Mouse (Mus musculus): ENCODE results near the gene Olfr96. TPM values are rescaled to one million over a fixed set of nuclear protein-coding genes. Genes with fewer than 3 reads are reported as not detected.
A peak's percentile ranks its signal among the peaks of the same experiment; 100 is the strongest.

Gene Olfr96
- total RNA-seq, 2 experiments from 2014 or later = not detected

GRCm38 (mm10) chr17:37270058-37270701 lies 50.2 kb downstream of the Olfr96 start, which contains the start of gene H2-M3:
TSS of gene H2-M3 (plus strand) at chr17:37270220.
- peak; percentile 80 for ATAC-seq (replicated peaks; ENCODE audit: low FRiP score, poor library complexity, severe bottlenecking)

GRCm38 (mm10) chr17:37270702-37271092 lies 50.8 kb downstream of the Olfr96 start:
- ATAC-seq (replicated peaks; ENCODE audit: low FRiP score, poor library complexity, severe bottlenecking) = peak; percentile 54

GRCm38 (mm10) chr17:37275626-37276248 lies 55.8 kb downstream of the Olfr96 start:
- no peak for ATAC-seq (replicated peaks; ENCODE audit: low FRiP score, poor library complexity, severe bottlenecking)

Other genes starting within 250 kb of the Olfr96 start
- not detected in 2 replicates for gene 2410137M14Rik, start 238.9 kb upstream of the Olfr96 start, total RNA-seq (2015; ENCODE audit: low replicate concordance)
- not detected in 2 replicates for gene 2410137M14Rik, start 238.9 kb upstream of the Olfr96 start, total RNA-seq (2017; ENCODE audit: low replicate concordance)
- gene H2-M5, start 230.6 kb upstream of the Olfr96 start, total RNA-seq (2015; ENCODE audit: low replicate concordance) = not detected in 2 replicates
- gene H2-M5, start 230.6 kb upstream of the Olfr96 start, total RNA-seq (2017; ENCODE audit: low replicate concordance) = not detected in 2 replicates
- gene Zfp57, start 219.0 kb upstream of the Olfr96 start, total RNA-seq (2015; ENCODE audit: low replicate concordance) = not detected in 2 replicates
- gene Zfp57, start 219.0 kb upstream of the Olfr96 start, total RNA-seq (2017; ENCODE audit: low replicate concordance) = not detected in 2 replicates
- not detected in 2 replicates for gene Mog, start 196.7 kb upstream of the Olfr96 start, total RNA-seq (2015; ENCODE audit: low replicate concordance)
- gene Mog, start 196.7 kb upstream of the Olfr96 start, total RNA-seq (2017; ENCODE audit: low replicate concordance) = not detected in 2 replicates
- gene Gabbr1, start 174.2 kb upstream of the Olfr96 start, total RNA-seq (2015; ENCODE audit: low replicate concordance) = 3.8 and 11.5 TPM in 2 replicates
- 0.51 and 1.5 TPM in 2 replicates for gene Gabbr1, start 174.2 kb upstream of the Olfr96 start, total RNA-seq (2017; ENCODE audit: low replicate concordance)
- not detected in 2 replicates for gene Olfr90, start 131.6 kb upstream of the Olfr96 start, total RNA-seq (2015; ENCODE audit: low replicate concordance)
- gene Olfr90, start 131.6 kb upstream of the Olfr96 start, total RNA-seq (2017; ENCODE audit: low replicate concordance) = not detected in 2 replicates
- gene Olfr91, start 121.9 kb upstream of the Olfr96 start, total RNA-seq (2015; ENCODE audit: low replicate concordance) = not detected in 2 replicates
- gene Olfr91, start 121.9 kb upstream of the Olfr96 start, total RNA-seq (2017; ENCODE audit: low replicate concordance) = not detected in 2 replicates
- gene Olfr92, start 100.1 kb upstream of the Olfr96 start, total RNA-seq (2015; ENCODE audit: low replicate concordance) = not detected in 2 replicates
- gene Olfr92, start 100.1 kb upstream of the Olfr96 start, total RNA-seq (2017; ENCODE audit: low replicate concordance) = not detected in 2 replicates
- not detected in 2 replicates for gene Olfr93, start 58.7 kb upstream of the Olfr96 start, total RNA-seq (2015; ENCODE audit: low replicate concordance)
- gene Olfr93, start 58.7 kb upstream of the Olfr96 start, total RNA-seq (2017; ENCODE audit: low replicate concordance) = not detected in 2 replicates
- 4.0 TPM in 1 of 2 replicates, not detected in the other for gene Ubd, start 26.3 kb upstream of the Olfr96 start, total RNA-seq (2015; ENCODE audit: low replicate concordance)
- 4.5 and 8.9 TPM in 2 replicates for gene Ubd, start 26.3 kb upstream of the Olfr96 start, total RNA-seq (2017; ENCODE audit: low replicate concordance)
- not detected in 2 replicates for gene Olfr94, start 19.2 kb upstream of the Olfr96 start, total RNA-seq (2015; ENCODE audit: low replicate concordance)
- gene Olfr94, start 19.2 kb upstream of the Olfr96 start, total RNA-seq (2017; ENCODE audit: low replicate concordance) = not detected in 2 replicates
- gene Olfr95, start 7.0 kb upstream of the Olfr96 start, total RNA-seq (2015; ENCODE audit: low replicate concordance) = not detected in 2 replicates
- gene Olfr95, start 7.0 kb upstream of the Olfr96 start, total RNA-seq (2017; ENCODE audit: low replicate concordance) = not detected in 2 replicates
- gene Olfr97, start 17.2 kb downstream of the Olfr96 start, total RNA-seq (2015; ENCODE audit: low replicate concordance) = not detected in 2 replicates
- gene Olfr97, start 17.2 kb downstream of the Olfr96 start, total RNA-seq (2017; ENCODE audit: low replicate concordance) = not detected in 2 replicates
- not detected in 2 replicates for gene Olfr98, start 43.6 kb downstream of the Olfr96 start, total RNA-seq (2015; ENCODE audit: low replicate concordance)
- gene Olfr98, start 43.6 kb downstream of the Olfr96 start, total RNA-seq (2017; ENCODE audit: low replicate concordance) = not detected in 2 replicates
- 1.3 TPM in 1 of 2 replicates, not detected in the other for gene H2-M3, start 50.1 kb downstream of the Olfr96 start, total RNA-seq (2015; ENCODE audit: low replicate concordance)
- gene H2-M3, start 50.1 kb downstream of the Olfr96 start, total RNA-seq (2017; ENCODE audit: low replicate concordance) = 5.3 and 6.8 TPM in 2 replicates
- not detected in 2 replicates for gene Olfr99, start 63.3 kb downstream of the Olfr96 start, total RNA-seq (2015; ENCODE audit: low replicate concordance)
- gene Olfr99, start 63.3 kb downstream of the Olfr96 start, total RNA-seq (2017; ENCODE audit: low replicate concordance) = not detected in 2 replicates
- gene Olfr101, start 84.2 kb downstream of the Olfr96 start, total RNA-seq (2015; ENCODE audit: low replicate concordance) = not detected in 2 replicates
- gene Olfr101, start 84.2 kb downstream of the Olfr96 start, total RNA-seq (2017; ENCODE audit: low replicate concordance) = not detected in 2 replicates
- not detected in 2 replicates for gene Olfr102, start 96.9 kb downstream of the Olfr96 start, total RNA-seq (2015; ENCODE audit: low replicate concordance)
- not detected in 2 replicates for gene Olfr102, start 96.9 kb downstream of the Olfr96 start, total RNA-seq (2017; ENCODE audit: low replicate concordance)
- gene Olfr103, start 119.6 kb downstream of the Olfr96 start, total RNA-seq (2015; ENCODE audit: low replicate concordance) = not detected in 2 replicates
- gene Olfr103, start 119.6 kb downstream of the Olfr96 start, total RNA-seq (2017; ENCODE audit: low replicate concordance) = not detected in 2 replicates
- gene Olfr104-ps, start 139.4 kb downstream of the Olfr96 start, total RNA-seq (2015; ENCODE audit: low replicate concordance) = not detected in 2 replicates
- gene Olfr104-ps, start 139.4 kb downstream of the Olfr96 start, total RNA-seq (2017; ENCODE audit: low replicate concordance) = not detected in 2 replicates
- gene Olfr105-ps, start 158.9 kb downstream of the Olfr96 start, total RNA-seq (2015; ENCODE audit: low replicate concordance) = not detected in 2 replicates
- gene Olfr105-ps, start 158.9 kb downstream of the Olfr96 start, total RNA-seq (2017; ENCODE audit: low replicate concordance) = not detected in 2 replicates
- gene Olfr106-ps, start 170.2 kb downstream of the Olfr96 start, total RNA-seq (2015; ENCODE audit: low replicate concordance) = not detected in 2 replicates
- gene Olfr106-ps, start 170.2 kb downstream of the Olfr96 start, total RNA-seq (2017; ENCODE audit: low replicate concordance) = not detected in 2 replicates
- gene Olfr107, start 179.1 kb downstream of the Olfr96 start, total RNA-seq (2015; ENCODE audit: low replicate concordance) = not detected in 2 replicates
- gene Olfr107, start 179.1 kb downstream of the Olfr96 start, total RNA-seq (2017; ENCODE audit: low replicate concordance) = not detected in 2 replicates
- gene Olfr108, start 225.3 kb downstream of the Olfr96 start, total RNA-seq (2015; ENCODE audit: low replicate concordance) = not detected in 2 replicates
- not detected in 2 replicates for gene Olfr108, start 225.3 kb downstream of the Olfr96 start, total RNA-seq (2017; ENCODE audit: low replicate concordance)
- gene Olfr109, start 238.8 kb downstream of the Olfr96 start, total RNA-seq (2015; ENCODE audit: low replicate concordance) = not detected in 2 replicates
- not detected in 2 replicates for gene Olfr109, start 238.8 kb downstream of the Olfr96 start, total RNA-seq (2017; ENCODE audit: low replicate concordance)

Measured in erythroid progenitor cell, adult 5-6 weeks (primary cell).